Mouse (Mus musculus): ENCODE measurements at regions not wholly inside any gene's neighbourhood (a gene's known extent, or its start where the extent isn't known, plus 50 kb on each side); places are given as distances from the start of the nearest gene placed in this dataset.

GRCm38 (mm10) chr5:52051383-52052071 lies 138.8 kb downstream of the Dhx15 start:
- TF ChIP-seq POLR2A (IDR thresholded peaks at IDR 0.05; ENCODE audit: low read depth, low read length) (no peak), CTCF (IDR thresholded peaks at IDR 0.05; ENCODE audit: extremely low read depth, insufficient read depth, insufficient read length, insufficient replicate concordance) (no peak)
